Mouse (Mus musculus) 416B (cell line): ENCODE measurements around the gene Smpd3.
A peak's percentile ranks its signal among the peaks of the same experiment; 100 is the strongest.

Experiments used
- DNase-seq: peaks from one replicate; pipeline ENCODE4 v3.0.0; 2011; ENCODE audit warnings: low read depth

The Smpd3 gene

DNA sequence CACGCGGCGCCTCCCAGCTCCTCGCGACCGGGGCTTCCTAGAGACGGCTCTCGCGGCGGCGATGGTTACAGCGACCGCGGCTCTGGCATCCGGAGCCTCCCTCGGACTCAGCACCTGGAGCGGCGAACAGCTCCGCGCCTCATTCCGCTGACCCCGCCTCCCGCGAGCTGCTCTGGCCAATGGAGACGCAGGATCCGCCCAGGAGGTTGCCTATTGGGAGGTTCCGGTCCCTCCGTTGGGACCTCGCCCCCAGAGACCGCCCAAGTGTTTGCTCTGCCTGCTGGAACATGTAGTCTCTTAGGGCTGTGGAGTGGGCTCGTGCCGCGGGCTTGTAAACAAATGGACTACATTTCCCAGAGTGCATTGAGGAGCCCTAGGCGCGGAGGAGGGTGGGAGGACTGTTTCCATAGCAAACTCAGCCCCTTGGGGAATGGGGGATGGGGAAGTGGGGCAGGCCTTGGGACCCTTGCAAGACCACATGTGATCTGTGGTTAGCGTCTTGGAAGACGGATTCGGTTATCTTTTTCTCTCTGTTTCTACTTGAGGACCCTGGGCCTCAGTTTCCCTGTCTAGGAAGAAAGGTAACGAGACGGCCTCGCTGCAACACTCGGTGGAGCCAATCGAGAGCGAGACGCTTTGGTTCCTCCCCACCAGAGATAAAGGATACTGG lies at the start of gene Smpd3:
Gene Smpd3, minus strand, starts transcription at position 137 of the 670 bp plus-strand sequence.
- peak; percentile 96 for DNase-seq

DNA sequence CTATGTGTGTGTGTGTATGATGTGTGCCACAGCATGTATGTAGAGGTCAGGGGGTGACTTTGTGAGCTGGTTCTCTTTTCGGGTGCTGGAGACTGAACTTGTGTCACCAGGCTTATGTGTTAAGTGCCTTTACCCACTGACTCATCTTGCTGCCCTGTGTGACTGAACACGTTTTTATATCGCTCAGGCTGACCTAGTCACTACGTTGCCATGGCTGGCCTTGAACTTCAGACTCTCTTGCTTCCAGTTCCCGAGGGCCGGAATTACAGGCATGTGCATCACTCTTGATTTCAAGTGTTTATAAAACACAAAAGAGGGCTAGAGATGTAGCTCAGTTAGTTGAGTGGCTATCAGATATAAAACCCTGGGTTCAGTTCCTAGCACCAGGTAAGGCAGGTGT lies 43.2 kb upstream of the Smpd3 start:
- no peak for DNase-seq

DNA sequence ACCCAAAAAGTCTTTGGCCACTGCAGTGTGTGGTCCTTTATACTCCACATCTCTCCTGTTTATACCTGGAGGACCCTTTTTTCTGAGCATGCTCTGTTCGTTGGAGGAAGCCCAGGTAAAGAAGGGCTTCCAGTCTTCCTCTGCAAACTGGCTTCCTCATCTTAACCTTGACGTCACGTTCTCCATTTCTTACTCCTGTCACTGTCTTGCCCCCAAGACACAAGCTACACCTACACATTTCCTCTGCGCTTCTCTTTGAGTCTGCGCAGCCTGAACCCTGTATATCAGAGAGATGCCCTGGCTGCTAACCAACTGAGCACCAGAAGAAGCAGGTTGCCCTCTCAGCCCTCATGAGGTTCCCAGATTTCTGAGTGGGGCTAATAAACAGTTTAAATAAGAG lies 41.6 kb upstream of the Smpd3 start:
- DNase-seq, result no peak

DNA sequence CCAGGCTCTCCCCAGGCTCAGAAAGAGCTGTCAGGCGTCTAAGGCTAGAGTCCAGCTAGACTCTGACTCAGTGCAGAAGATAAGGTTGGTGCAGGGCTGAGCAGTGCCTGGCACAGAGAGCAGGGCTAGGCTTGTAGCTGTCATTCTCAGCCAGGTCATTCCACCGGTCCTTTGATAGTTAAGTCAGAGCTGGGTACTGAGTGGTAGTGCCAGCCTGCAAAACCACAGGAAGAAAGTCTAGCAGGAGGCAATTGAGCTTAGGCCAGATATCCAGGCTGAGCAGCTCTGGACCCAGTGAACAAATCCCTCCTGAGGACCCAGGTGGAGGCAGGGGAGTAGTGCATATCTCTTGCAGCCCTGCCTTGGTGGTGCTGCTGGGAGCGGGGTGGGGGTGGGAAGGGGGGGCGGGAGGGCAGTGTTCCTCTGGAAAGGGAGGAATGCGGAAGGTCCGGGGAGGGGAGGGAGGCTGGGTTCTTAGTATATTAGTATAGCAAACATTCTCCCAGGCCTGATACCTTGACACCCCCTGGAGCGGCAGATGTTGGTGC lies 40.8 kb upstream of the Smpd3 start:
- peak; percentile 8 for DNase-seq

DNA sequence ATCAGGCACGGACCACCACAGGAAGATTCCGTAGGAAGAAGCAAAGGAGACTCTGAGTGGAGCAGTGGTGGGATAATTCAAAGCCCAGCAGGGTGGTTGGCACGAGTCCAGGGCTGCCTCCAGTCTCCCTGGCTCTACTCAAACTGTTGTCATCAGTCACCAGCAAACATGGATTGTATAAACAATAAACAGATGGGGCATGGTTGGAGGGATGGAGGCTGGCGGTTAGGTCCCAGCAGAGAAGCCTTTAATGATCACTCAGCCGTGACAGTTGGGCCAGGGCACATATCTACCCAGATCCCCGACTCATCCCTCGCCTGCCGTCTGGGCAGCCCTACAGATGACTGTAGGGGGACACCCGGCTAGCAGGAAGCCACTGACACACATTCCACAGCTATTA lies 39.1 kb upstream of the Smpd3 start:
- DNase-seq, result no peak

DNA sequence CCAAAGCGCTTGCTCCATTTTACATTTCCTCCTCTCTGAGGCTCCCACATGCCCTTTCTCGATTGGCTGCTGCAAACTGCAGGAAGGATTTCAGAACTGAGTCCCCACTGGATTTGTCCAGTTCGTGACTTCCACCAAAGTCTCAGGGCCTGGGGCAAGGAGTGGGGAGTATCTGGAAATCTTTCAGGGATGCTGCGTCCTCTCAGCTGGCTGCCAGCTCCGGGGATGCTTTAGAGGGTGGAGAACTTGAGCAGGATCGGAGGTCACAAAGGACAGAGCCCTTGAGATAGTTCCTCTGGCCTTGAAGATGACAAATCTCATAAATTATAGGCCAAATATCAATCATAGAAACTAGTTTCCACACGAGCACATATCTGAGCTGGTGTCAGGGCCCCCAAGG lies 38.2 kb upstream of the Smpd3 start:
- DNase-seq, result no peak

DNA sequence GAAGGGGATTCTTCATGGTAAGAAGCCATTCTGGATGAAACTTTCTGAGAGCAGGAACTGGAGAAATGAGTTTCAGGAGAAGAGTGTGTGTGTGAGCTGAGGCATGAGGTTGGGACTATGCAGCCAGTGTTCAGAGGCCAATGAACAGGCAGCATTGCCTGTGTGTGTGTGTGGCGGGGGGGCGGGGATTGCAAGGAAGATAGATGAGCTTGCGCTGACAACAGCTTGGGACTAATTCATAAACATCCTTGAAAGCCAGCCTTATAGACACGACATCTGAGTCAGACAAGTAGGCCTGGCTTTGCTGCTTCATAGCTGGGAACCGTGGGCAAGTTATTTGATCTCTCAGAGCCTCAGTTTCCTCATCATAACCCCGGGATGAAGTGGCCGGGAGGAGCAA lies 31.3 kb upstream of the Smpd3 start:
- no peak for DNase-seq

DNA sequence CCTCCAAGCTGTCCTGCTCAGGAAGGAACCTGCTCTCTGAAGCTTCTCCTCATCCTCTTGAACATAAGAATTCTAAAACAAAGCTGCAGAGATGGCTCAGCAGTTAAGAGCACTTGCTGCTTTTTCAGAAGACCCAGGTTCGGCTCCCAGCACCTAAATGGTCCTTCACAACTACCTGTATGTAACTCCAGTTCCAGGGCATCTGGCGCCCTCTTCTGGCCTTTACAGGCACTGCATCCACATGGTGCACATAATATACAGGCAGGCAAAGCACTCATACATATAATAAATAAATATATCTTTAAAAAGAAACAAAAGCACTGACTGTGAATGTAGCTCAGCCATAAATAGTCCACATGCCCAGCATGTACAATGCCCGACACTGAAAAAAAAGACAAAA lies 30.7 kb upstream of the Smpd3 start:
- DNase-seq, result peak; percentile 12

DNA sequence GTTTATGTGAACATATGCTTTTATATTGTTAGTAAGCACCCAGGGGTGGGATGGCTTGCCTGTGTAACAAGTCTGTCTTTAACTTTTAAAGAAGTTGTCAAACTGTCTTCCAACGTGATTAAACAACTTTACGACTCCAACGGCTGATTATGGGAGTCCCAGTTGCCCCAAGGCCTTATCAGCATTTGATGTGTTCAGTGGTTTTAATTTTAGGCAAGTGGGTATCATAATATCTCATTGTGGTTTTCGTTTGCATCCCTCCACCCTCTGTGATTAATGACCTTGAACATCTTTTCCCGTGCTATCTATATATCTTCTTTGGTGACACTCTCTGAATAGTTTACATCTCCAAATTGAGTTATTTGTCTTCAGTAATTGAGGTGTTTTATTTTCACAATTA lies 27.0 kb upstream of the Smpd3 start:
- no peak for DNase-seq

DNA sequence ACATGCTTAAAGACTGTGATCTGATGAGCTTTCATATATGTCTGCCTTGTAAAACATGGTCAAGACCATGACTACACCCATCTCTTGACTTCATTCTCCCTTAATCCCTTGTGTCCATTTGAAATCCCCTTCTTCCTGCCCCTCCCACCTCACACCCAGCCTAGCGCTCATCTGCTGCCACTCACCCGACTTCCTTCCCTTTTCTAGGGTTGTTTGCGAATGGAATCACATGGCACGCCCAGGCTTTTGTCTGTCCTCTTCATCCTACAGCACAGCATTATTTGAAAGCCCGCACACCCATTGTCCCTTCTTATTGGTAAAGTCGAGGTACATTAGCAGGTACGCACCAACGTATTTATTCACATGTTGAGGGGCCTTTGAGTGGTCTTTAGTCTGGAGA lies 26.5 kb upstream of the Smpd3 start:
- DNase-seq, result peak; percentile 35

DNA sequence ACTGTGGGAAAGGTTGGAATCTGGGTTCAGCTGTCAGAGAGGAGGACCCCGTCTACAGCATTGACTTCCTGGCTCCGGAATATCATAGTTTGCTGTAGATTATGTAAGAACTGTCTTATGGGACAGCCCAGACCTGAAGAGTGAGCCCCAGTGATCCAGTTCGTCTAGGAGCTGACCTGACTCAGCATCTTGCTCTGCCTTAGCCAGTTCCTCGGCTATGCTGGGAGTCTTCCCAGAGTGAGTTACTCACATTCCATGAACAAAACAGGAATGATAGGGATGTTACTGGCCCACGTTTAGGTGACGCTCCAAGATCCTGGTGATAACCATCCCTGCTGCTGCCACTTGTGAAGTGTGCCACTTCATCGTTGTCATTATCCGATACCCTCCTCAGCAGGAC lies 25.5 kb upstream of the Smpd3 start:
- DNase-seq, result no peak

DNA sequence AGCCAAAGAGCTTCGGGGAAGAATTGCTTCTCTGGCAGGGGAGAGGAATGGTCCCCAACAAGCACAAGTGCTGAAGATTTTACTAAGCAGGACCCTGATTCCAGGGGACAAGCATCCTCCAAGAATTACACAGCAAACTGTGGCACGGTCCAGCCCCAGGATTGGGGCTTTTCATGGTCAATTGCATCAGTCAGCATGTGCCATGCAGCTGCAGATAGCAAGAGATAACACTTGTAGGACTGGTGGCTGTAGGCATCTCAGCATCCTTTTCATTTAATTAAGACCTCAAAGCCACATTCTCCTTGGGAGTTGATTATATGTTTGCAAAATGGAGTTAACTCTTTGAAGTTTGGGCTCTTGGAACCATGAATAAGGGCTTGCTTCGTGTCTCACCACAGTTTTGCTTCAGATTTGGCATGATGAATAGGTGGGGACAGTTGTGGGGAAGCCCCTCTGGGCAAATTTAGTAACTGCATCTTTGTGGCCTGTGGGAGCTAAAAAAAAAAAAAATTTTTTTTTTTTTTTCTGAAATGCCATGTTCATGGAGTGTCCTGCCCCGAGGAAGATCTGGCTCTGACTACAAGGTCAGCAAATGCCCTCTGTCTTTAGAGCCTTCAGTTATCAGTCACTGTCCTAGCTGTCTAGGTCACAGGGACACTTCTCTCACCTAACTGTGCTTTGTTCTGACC lies 22.0 kb upstream of the Smpd3 start:
- DNase-seq, result no peak

DNA sequence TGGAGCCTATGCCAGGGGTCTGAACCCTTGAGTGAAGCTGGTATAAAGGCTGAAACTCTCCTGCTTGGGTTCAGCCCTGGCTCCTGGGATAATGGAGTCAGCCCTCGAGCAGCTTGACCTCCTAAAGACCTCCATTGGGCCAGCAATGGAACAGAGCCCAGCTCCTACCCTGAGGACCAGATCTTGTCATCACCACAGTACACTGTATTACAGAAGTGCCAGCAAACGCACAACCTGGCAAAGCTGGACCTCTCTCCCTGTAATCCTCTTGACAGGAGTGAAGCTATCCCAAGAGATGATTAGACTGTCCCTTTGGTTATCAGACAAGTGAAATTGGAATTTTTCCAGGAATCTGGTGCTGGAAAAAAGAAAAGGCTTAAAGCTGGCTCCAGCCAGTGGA lies 13.3 kb upstream of the Smpd3 start:
- DNase-seq, result no peak

DNA sequence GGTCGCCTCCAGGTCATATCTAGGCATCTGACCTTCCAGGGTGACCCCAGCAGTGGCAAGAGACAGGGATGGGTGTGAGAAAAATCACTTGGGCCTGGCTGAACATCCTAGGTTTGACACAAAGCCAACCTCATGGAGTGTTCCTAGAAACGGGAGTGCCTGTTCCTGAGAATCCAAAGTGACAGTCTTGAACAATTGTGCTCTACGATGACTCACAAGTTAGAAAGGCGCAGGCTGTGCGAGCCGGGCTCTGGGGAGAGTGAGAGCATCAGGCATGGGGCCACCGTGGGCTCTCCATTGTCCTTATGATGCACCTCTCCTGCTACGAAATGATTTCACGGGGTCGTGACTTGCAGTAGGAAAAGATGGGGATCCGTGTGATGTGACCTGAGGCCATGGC lies 11.6 kb upstream of the Smpd3 start:
- no peak for DNase-seq

DNA sequence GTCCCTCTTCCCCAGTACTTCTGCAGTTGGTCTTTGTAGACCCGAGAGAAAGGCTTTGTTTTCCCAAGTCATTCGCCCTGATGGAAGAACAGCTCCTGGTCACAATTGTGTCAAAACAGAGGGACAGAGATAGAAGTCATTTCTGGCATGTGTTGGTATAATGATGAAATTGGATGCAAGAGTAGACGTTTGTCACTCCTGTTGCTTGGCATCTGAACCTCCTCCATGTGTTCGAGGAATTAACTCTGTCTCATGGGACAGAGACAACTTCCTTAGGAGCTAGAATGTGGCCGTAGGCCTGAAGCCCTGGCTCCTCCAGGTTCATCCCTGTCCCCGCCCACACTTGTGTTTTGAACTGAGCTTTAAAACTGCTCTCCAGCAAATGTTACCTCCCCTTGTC lies 8.3 kb upstream of the Smpd3 start:
- no peak for DNase-seq

DNA sequence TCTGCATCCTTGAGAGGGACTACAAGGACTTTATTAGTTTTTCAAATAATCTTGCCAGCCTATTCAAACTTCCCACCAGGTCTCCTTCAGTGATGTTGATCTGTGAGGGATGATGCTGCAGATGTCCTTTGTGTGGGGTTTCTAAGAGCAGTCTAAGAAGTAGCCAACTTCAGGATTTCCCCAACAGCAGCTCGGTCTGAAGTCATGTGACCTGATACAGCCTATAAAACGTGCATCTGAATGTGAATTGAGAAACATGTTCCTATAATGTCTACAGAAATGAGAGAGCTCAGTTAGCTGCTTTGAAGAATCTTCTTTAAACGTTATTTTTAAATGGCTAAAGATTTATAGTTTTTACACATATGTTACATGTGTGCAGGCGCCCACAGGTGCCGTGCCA lies 5.7 kb upstream of the Smpd3 start:
- no peak for DNase-seq

DNA sequence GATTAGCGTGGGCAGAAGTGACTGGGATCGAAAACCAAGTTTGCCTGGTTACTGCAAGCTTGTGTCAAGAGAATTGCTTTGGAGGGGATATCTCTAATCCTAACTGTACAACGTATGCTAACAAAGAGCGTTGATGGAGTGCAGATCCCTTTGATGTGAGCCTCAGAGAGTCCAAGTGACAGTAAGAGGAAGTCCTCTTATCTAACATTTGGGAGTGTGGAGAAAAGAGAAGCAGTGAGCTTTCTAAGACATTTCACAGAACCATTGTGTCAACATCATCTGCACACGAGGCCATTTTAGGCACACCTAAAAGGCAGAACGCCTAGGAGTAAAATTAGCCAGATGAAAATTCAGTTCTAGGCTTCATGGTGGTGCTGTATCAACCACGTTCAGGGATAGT lies 5.0 kb upstream of the Smpd3 start:
- DNase-seq, result no peak

DNA sequence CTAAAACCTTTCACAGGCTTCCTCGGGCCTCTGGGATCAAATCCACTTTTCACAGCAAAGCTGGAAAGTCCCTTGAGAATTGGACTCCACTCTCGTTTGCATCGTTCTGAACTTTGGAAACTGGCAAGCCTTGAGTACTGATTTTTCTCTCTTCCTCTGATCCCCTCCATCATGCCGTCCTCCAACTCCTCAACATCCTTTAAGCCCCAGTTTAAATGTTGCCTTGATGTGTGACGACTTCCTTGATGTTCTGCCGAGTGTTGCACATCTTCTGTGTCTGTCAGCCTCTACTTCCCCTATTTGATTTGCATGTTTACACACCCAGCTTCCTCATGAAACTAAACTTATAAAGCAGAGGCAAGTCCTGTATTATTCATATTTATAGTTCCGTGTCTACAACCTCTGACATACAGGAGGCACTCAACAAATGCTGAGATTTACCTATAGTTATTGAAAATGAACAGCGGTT lies 987 bp upstream of the Smpd3 start:
- DNase-seq, result peak; percentile 13

DNA sequence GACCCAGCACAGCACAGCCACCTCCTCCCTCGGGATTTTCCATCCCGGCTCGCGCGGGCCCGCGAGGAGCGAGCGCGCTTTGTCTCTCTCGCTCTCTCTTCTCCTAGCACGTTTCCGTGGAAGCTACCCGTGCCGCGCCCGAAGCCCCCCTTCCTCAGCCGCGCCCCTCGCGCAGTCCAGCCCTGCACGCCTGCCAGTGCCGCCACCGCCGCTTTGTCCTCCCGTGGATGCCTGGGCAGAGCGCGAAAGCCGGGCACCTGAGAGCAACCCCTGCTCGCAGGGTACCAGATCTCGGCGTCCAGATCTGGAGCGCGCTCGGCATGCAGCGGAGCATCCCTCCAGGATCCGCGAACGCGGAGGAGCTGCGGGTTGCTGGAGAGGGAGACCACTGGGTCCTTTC lies 1.2 kb downstream of the Smpd3 start:
- DNase-seq, result no peak

DNA sequence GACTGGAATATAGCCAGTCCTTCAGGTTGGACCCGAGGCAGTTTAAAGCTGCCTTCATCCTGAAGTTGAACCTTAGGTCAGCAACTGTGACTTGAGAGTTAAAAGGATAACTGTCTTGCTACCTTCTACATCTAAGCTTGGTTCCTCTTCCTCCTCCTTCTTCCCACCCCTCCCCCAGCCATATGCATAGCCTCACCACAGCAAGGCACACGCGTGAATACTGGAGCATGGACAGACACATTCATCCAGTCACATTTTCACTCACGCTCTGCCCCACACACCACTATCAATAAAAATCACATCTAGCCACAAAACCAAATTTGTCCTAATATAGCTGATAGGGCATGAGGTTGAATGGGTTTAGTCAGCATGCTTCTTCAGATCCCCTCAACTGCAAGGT lies 1.8 kb downstream of the Smpd3 start:
- DNase-seq, result no peak

DNA sequence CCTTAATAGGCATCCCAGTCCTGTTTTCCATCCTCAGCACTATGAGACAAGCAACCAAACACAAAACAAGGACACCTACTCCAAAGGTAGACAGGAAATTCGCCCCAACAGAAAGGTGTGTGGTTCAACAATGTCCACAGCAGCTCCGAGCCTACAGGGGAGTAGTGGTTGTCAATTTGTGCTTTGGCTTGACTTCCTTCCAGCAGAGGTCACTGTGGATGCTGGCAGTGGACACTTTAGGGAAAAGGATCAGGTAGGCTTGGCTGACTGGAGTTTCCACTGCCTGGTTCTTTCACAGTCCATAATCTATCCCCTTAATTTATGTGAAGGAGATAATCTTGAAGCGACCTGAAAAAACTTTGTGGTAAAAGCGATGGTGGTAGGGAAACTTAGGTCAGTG lies 2.6 kb downstream of the Smpd3 start:
- DNase-seq, result no peak

DNA sequence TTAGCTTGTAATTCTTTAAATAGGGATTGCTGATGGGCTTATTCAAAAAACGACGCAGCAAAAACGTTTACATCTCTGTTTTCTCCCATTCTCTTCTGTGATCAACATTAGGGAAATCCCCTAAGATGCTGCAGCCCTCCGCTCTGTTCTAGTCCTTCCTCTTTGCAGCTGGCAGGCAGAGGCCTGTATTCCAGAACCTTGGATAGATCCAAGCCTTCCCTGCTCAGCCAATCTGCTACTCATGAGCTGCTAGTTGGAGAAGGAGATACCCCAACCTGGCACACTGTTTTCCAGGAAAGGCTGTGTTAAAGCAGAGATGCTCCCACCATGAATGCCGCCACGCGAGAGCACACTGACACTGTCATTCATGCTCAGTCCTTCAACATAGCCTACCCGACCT lies 4.4 kb downstream of the Smpd3 start:
- DNase-seq, result no peak

DNA sequence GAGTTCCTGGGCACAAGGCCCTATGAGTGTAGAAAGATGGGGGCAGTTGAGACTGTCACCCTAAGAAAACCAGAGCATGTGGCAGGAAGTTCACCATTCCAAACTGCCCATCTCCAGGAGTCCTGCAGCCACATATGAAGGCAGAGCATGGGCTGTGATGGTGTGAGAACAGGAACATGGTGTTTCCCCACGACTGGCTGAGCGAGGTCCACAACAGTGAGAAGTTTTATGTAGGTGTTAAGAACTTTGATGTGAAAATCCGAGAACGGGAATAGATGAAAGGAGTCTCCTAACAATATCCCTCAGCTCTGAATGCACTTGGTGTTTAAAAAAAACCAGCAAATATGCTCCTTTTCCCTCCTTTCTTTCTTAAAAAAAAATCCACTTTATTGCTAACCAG lies 5.3 kb downstream of the Smpd3 start:
- no peak for DNase-seq

DNA sequence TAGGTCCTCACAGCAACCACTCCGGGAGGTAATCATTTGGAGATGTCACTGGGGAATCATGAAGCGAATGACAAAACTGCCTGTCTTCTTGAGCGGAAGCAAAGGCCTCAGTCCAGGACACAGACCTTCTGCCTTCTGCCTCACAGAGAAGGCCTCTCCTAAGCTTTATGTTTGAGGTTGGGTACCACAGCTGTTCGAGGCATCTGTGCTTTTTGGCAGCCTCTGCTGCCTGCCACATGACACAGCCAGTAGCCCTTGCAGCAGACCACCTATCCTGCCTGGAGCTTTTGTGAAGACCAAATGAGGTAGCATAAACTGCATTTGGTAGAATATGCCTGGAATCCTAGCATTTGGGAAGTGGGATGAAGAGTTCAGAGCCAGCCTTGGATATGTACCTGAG lies 11.2 kb downstream of the Smpd3 start:
- DNase-seq, result no peak
